Mouse (Mus musculus): ENCODE results near the gene Igf1r.
A peak's percentile ranks its signal among the peaks of the same experiment; 100 is the strongest.

The Igf1r gene

GRCm38 (mm10) chr7:68053002-68053624 lies 100.5 kb downstream of the Igf1r start:
- no peak for DNase-seq (ENCODE audit: low spot score in 2 of 2)

- no peak for DNase-seq (ENCODE audit: low spot score in 2 of 2)
These were observed 101.9 kb downstream of the Igf1r start for GRCm38 (mm10) chr7:68054498-68054897.

GRCm38 (mm10) chr7:68054956-68055355 lies 102.3 kb downstream of the Igf1r start:
- DNase-seq (ENCODE audit: low spot score in 2 of 2), result no peak

GRCm38 (mm10) chr7:68057010-68057409 lies 104.4 kb downstream of the Igf1r start:
- no peak for DNase-seq (ENCODE audit: low spot score in 2 of 2)

GRCm38 (mm10) chr7:68059690-68060089 lies 107.1 kb downstream of the Igf1r start:
- DNase-seq (ENCODE audit: low spot score in 2 of 2), result no peak

DNA sequence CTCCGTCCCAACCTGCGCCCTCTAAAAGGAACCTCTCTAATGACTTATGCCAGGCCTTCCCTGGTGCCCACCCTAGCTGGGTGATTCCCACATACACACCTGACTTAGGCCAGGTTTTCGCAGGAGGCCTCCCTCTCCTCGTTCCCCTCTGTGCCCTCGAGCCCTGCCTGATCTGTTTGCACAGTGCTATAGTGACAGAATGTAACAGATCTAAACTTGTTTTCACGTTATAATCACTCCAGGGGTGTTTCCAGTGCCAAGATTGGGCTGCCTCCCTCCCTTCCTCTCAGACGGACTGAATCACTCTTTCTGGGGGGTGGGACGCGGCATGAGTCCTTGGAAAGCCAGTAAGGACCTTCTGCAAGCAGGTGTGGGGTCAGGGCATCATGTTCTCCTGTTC lies 108.8 kb downstream of the Igf1r start:
- no peak for DNase-seq (ENCODE audit: low spot score in 2 of 2)

GRCm38 (mm10) chr7:68062170-68062848 lies 109.7 kb downstream of the Igf1r start:
- no peak for DNase-seq (ENCODE audit: low spot score in 2 of 2)

DNA sequence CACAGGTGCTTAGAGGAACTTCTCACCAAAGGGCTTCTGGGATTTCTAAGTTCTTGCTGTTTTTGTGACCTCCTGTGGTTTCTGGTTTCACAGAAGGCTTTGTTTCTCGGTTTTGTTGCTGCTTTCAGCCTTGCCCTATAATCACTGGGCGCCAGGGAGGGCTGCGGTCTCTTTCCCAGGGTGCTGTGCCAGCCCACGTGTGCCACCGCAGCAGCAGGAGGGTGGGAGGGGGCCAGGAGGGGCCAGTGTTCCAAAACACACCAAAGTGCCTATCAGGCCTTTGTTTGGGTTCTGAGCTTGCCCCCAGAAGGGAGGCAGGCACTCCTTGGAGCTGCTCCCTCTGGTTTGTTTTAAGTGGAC lies 110.2 kb downstream of the Igf1r start:
- no peak for DNase-seq (ENCODE audit: low spot score in 2 of 2)

DNA sequence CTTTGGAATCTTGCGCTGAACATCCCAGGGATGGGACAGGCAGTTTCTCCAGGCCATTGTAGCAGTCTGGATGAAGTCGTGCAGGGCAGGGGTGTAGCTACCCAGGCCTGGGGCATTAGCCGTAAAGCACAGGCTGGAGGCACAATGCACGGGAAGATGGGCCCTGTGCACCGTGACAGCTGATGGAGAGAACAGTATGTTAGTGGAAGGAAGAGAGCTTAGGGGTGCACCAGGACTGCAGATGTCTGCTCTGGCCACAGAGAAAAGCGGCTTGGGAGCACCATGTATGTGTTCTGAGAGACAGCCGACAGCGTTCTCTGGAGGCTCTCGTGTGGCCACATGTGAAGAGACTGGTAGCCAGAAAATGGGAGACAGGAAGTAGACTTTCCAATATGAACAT lies 111.1 kb downstream of the Igf1r start:
- DNase-seq (ENCODE audit: low spot score in 2 of 2), result no peak

DNA sequence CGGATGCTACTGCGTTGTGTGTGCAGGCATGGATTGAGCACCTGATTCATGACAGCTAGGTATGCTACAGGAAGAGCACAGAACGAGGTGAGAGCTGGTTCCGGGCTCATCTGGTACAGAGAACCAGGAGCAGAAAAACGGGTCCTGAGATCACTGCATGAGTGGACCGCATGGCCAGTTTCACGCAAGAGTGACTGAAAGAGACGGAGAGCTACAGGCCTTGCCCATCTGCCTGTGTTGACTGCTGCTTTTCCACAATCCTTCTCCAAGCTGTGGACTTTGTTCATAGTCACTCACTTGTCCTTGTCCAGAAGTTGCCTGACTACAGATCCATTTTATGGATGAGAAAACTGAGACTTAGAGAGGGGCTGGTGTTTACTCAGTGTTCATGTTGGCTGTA lies 111.5 kb downstream of the Igf1r start:
- no peak for DNase-seq (ENCODE audit: low spot score in 2 of 2)

DNA sequence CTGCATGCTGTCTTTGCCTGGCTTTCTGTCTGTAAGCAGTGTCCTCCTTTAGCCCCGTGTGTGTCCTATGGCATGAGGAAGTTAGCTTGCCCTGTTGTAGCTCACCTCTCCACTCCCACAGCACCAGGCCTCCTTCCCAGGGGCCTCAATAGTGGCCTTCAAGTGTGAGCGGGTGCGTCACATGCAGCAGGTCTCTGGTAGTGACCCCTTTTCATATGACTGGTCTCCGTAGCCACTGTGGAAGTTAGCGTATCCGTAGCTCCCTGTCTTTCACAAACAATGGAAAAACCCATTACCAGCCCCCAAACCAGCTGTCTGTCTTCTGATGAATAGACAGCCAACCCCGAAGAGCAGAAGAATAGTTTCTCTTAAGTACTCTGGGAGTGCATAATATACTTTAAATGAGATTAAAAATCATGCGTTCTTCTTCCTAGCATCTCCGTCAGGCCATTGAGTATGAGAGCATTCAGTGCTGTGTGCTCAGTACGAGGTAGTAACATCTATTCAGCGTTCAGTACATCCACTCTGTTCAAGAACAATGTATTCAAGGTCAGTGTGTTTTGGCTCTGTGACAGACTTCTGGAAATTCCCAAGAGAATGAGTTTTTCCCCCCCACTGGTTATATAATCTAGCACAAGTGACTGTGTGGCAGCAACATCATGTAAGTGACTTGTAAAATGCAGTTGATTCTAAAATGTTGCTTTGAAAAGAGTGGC lies 112.2 kb downstream of the Igf1r start:
- DNase-seq (ENCODE audit: low spot score in 2 of 2), result no peak

- DNase-seq (ENCODE audit: low spot score in 2 of 2), result no peak
These were observed 113.3 kb downstream of the Igf1r start for GRCm38 (mm10) chr7:68065904-68066303.

- no peak for DNase-seq (ENCODE audit: low spot score in 2 of 2)
These were observed 114.7 kb downstream of the Igf1r start for GRCm38 (mm10) chr7:68067321-68067720.

DNA sequence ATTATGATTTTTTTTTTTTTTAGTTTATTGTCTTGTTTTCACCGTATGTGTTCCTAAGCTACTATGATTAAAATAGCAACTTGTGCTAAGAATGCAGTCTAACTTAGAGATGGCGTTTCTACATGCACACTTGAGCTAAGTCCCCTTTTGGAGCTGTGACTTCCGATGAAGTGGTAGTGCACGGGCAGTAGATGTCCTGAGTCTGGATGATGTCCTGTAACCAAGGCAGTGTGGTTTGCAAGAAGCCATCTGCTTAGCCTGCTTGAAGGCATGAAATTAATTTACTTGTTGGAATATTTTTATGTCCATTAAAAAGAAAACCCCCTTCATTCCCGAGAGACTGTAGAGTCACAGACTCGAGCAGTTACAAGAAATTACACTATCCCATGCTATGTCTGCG lies 116.7 kb downstream of the Igf1r start:
- no peak for DNase-seq (ENCODE audit: low spot score in 2 of 2)

GRCm38 (mm10) chr7:68070030-68070429 lies 117.4 kb downstream of the Igf1r start:
- no peak for DNase-seq (ENCODE audit: low spot score in 2 of 2)

DNA sequence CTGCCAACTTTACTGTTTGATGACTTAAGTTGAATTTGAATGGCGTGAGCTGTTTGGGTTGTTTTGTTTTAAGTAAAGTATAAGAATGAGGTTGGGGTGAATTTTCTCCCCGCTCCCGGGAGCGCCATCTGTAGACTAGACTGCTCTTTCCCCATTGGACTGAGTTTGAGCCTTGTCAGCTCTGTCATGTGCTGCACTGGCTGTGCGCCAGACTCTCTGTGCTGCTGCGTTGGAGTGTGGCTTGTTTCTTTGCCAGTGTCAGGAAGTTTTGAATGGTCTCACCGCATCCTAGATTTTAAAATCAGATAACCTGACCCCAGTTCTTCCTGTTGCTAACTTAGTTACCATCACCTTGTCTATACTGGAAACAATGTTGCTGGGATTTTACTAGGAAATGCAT lies 118.0 kb downstream of the Igf1r start:
- peak in 1 of 2 experiments; percentile 55 for DNase-seq (ENCODE audit: low spot score in 2 of 2)

GRCm38 (mm10) chr7:68071050-68071449 lies 118.4 kb downstream of the Igf1r start:
- no peak for DNase-seq (ENCODE audit: low spot score in 2 of 2)

DNA sequence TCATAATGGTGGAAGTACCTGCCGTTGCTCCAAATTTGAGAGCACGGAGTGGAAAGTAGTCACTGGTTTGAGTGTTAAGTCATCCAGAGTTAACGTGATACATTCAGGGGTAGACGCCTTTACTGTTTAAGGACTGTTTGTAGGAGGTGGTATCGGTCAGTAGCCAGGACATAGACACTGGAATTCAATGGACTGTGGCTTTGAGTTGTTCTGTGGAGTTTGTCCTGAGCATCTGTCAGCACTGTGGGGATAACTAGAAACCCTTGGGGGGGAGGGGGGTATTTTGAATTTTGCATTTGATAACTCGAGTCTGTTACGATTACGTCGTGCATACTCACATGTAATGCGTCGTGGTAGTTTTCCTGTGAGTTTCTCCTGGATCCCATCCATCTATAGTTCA lies 119.1 kb downstream of the Igf1r start:
- no peak for DNase-seq (ENCODE audit: low spot score in 2 of 2)

- no peak for DNase-seq (ENCODE audit: low spot score in 2 of 2)
These were observed 120.2 kb downstream of the Igf1r start for GRCm38 (mm10) chr7:68072524-68073459.

- DNase-seq (ENCODE audit: low spot score in 2 of 2), result no peak
These were observed 120.8 kb downstream of the Igf1r start for GRCm38 (mm10) chr7:68073460-68073806.

GRCm38 (mm10) chr7:68074748-68075147 lies 122.1 kb downstream of the Igf1r start:
- DNase-seq (ENCODE audit: low spot score in 2 of 2), result no peak

- DNase-seq (ENCODE audit: low spot score in 2 of 2), result no peak
These were observed 122.8 kb downstream of the Igf1r start for GRCm38 (mm10) chr7:68075401-68075800.
